Mouse (Mus musculus) heart, postnatal 25 days (tissue): ENCODE data around the gene Ly6g5c. TPM values are rescaled to one million over a fixed set of nuclear protein-coding genes. Genes with fewer than 3 reads are reported as not detected.
"Not testable (repeated sequence)": the region's sequence is repeated elsewhere in the genome, so short reads cannot be mapped to it uniquely, and the experiment has no call there.

Experiments
- DNase-seq: peaks from one replicate; pipeline ENCODE4 v3.0.0; 2022; ENCODE audit warnings: low spot score
- intact Hi-C: fragments of 180-260 bp; cut with DNase I; formaldehyde crosslinking; loops from one replicate; pipeline ENCODE4 v1.15.1; 2025
- total RNA-seq, 2 experiments: library from RNA; stranded (reverse); gene quantifications; 2 replicates each; pipeline ENCODE4 v1.2.3; 2021

The Ly6g5c gene
- total RNA-seq, 2 experiments from 2014 or later = not detected

- intact Hi-C loops = no loop called here
- DNase-seq = no peak
These were observed 4.0 kb upstream of the Ly6g5c start for GRCm38 (mm10) chr17:35104079-35104478.

GRCm38 (mm10) chr17:35104754-35105153, 3.3 kb upstream of the Ly6g5c start:
- DNase-seq = no peak
- intact Hi-C loops = no loop called here

GRCm38 (mm10) chr17:35105740-35106389, 2.2 kb upstream of the Ly6g5c start:
- no peak for DNase-seq
- intact Hi-C loops = loop anchor here (1.0 kb wide), 1 partner anchor 85 kb away; no protein-coding TSS in a partner anchor

GRCm38 (mm10) chr17:35106522-35106921, 1.6 kb upstream of the Ly6g5c start:
- DNase-seq = no peak
- intact Hi-C loops = loop anchor here (1.0 kb wide), 1 partner anchor 85 kb away; no protein-coding TSS in a partner anchor

GRCm38 (mm10) chr17:35111774-35112173, 3.7 kb downstream of the Ly6g5c start:
- DNase-seq = no peak
- intact Hi-C loops = no loop called here

GRCm38 (mm10) chr17:35115046-35116019, 7.3 kb downstream of the Ly6g5c start, which contains the start of gene Ly6g5b:
Gene Ly6g5b (minus strand): TSS chr17:35115428.
- intact Hi-C loops = no loop called here
- DNase-seq = no peak

- DNase-seq = no peak
- intact Hi-C loops = loop anchor here (5.0 kb wide), 2 partner anchors 42 to 117 kb away; partner anchors contain the start of genes Nfkbil1 and Prrc2a
These were observed 12.7 kb downstream of the Ly6g5c start for GRCm38 (mm10) chr17:35120745-35121142.

- peak; percentile 98 for DNase-seq
- intact Hi-C loops = loop anchor here (5.0 kb wide), 2 partner anchors 41 to 116 kb away; partner anchors contain the start of genes Nfkbil1 and Prrc2a
These were observed 13.2 kb downstream of the Ly6g5c start, which contains the start of gene Gpank1 for GRCm38 (mm10) chr17:35121143-35121799. Gene Gpank1 (plus strand): TSS chr17:35121455.

- intact Hi-C loops = loop anchor here (5.0 kb wide), 2 partner anchors 40 to 115 kb away; partner anchors contain the start of genes Nfkbil1 and Prrc2a
- DNase-seq = no peak
These were observed 13.8 kb downstream of the Ly6g5c start, which contains the start of gene Csnk2b for GRCm38 (mm10) chr17:35121871-35122303. Gene Csnk2b (minus strand): TSS chr17:35122053.

- DNase-seq = not testable (repeated sequence)
- intact Hi-C loops = loop anchor here (5.0 kb wide), 2 partner anchors 39 to 114 kb away; partner anchors contain the start of genes Nfkbil1 and Prrc2a
These were observed 15.2 kb downstream of the Ly6g5c start for GRCm38 (mm10) chr17:35123287-35123686.

GRCm38 (mm10) chr17:35124261-35124896, 16.3 kb downstream of the Ly6g5c start:
- DNase-seq = not testable (repeated sequence)
- intact Hi-C loops = loop anchor here (5.0 kb wide), 2 partner anchors 38 to 113 kb away; partner anchors contain the start of genes Nfkbil1 and Prrc2a

- no peak for DNase-seq
- intact Hi-C loops = no loop called here
These were observed 17.0 kb downstream of the Ly6g5c start for GRCm38 (mm10) chr17:35125081-35125480.

GRCm38 (mm10) chr17:35125578-35125977, 17.5 kb downstream of the Ly6g5c start:
- intact Hi-C loops = no loop called here
- DNase-seq = no peak

GRCm38 (mm10) chr17:35126206-35126611, 18.1 kb downstream of the Ly6g5c start, which contains the start of gene D17H6S53E:
Gene D17H6S53E (plus strand): TSS chr17:35126373.
- DNase-seq = peak; percentile 67
- intact Hi-C loops = no loop called here

- no peak for DNase-seq
- intact Hi-C loops = no loop called here
These were observed 18.9 kb downstream of the Ly6g5c start for GRCm38 (mm10) chr17:35127017-35127416.

GRCm38 (mm10) chr17:35128996-35129395, 20.9 kb downstream of the Ly6g5c start:
- intact Hi-C loops = no loop called here
- no peak for DNase-seq

- intact Hi-C loops = no loop called here
- DNase-seq = no peak
These were observed 23.0 kb downstream of the Ly6g5c start for GRCm38 (mm10) chr17:35131038-35131437.

- no peak for DNase-seq
- intact Hi-C loops = no loop called here
These were observed 23.6 kb downstream of the Ly6g5c start, which contains the start of gene Apom for GRCm38 (mm10) chr17:35131500-35132173. Gene Apom (minus strand): TSS chr17:35132050.
